Mouse (Mus musculus): ENCODE measurements around the gene Kcnn4. TPM values are rescaled to one million over a fixed set of nuclear protein-coding genes. Genes with fewer than 3 reads are reported as not detected.

The Kcnn4 gene
- total and polyA plus RNA-seq, 3 experiments = 188 to 256 TPM; not detected in 1

DNA sequence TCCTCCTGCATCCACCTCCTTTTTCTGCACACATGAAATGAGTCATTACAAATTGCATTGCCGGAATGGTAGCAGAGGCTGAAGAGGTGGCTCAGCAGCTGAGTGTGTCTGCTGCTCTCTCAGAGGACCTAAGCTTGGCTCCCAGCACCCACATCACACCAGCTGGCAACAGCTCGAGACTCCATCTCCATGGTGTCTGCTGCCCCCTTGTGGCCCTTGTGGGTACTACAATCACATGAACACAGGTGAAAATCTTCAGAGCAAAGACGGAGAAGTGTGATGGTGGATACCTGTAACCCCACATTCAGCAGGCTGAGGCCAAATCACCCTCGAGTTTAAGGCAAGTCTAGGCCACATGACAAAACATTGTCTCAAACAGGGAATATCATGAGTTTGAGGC, 12.2 kb upstream of the Kcnn4 start:
- Histone ChIP-seq H3K27ac (ENCODE audit: control insufficient read depth, low read depth, low read length) (no peak overlapping the region), H3K4me3 (ENCODE audit: control insufficient read depth in 1 of 2, insufficient read depth in 1 of 2, low read depth in 2 of 2, low read length in 2 of 2) (no peak overlapping the region), H3K79me2 (ENCODE audit: control insufficient read depth, insufficient read depth, low read length, poor library complexity) (no peaks in the 10 kb centered on the region), H3K36me3 (ENCODE audit: control insufficient read depth in 1 of 2, insufficient read depth in 2 of 2, low read length in 2 of 2) (no peaks in the 10 kb centered on the region), H3K4me1 (ENCODE audit: control insufficient read depth in 1 of 2, insufficient read depth in 2 of 2, low read length in 2 of 2) (peaks cover 0 to 6% of the 10 kb centered on the region in 2 experiments; a peak in 1 of 4 replicates), H3K27me3 (ENCODE audit: control insufficient read depth in 1 of 2, insufficient read depth in 2 of 2, low read length in 2 of 2) (no peaks in the 10 kb centered on the region; a peak in 1 of 4 replicates), H3K9me3 (replicated peaks; ENCODE audit: insufficient read depth, low read length) (no peaks in the 10 kb centered on the region), H3K9ac (ENCODE audit: control insufficient read depth, low read depth, low read length, poor library complexity, severe bottlenecking) (no peak overlapping the region)
- TF ChIP-seq RAD21 (IDR thresholded peaks at IDR 0.05; ENCODE audit: low read depth, low read length) (peak; percentile 67), SMC3 (IDR thresholded peaks at IDR 0.05; ENCODE audit: low read depth, low read length) (peak; percentile 61), CTCF (IDR thresholded peaks at IDR 0.05 in 2 of 3, conservative IDR thresholded peaks at IDR 0.05 in 1 of 3; ENCODE audit: control insufficient read depth in 1 of 3, insufficient read depth in 1 of 3, low read depth in 2 of 3, low read length in 3 of 3, poor library complexity in 1 of 3, severe bottlenecking in 1 of 3) (peak; percentile 74 to 89 (median 84)), ZC3H11A (IDR thresholded peaks at IDR 0.05; ENCODE audit: low read depth, low read length) (peak; percentile 45; the same call in 1 of the 2 replicates), ZMIZ1 (IDR thresholded peaks at IDR 0.05; ENCODE audit: low read depth, low read length) (no peak), MAX (IDR thresholded peaks at IDR 0.05; ENCODE audit: low read length) (no peak)
- DNase-seq (ENCODE audit: low read depth, low spot score) = peak; percentile 55

DNA sequence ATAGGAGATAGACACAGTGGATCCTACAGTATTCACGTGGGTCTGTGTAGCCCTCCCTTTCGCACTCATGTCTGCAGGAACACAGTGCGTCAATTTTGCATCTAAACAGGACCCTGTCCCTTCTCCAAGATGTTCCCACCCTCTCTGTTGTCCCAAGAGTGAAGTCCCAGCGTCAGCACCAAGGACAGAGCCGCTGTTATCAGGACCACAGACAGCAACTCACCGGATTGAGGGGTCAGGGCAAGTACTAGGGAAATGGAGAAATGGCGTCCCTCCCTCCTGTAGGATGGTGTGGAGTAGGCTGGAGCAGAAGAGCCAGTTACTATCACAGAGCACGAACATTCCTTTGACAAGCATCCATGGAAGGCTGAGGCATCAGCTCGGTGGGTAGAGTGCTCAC, 10.8 kb upstream of the Kcnn4 start:
- Histone ChIP-seq H3K9me3 (replicated peaks; ENCODE audit: insufficient read depth, low read length) (no peaks in the 10 kb centered on the region), H3K27me3 (ENCODE audit: control insufficient read depth in 1 of 2, insufficient read depth in 2 of 2, low read length in 2 of 2) (no peaks in the 10 kb centered on the region), H3K27ac (ENCODE audit: control insufficient read depth, low read depth, low read length) (no peak overlapping the region), H3K79me2 (ENCODE audit: control insufficient read depth, insufficient read depth, low read length, poor library complexity) (no peaks in the 10 kb centered on the region), H3K36me3 (ENCODE audit: control insufficient read depth in 1 of 2, insufficient read depth in 2 of 2, low read length in 2 of 2) (no peaks in the 10 kb centered on the region; a peak in 1 of 4 replicates), H3K9ac (ENCODE audit: control insufficient read depth, low read depth, low read length, poor library complexity, severe bottlenecking) (no peak overlapping the region), H3K4me3 (ENCODE audit: control insufficient read depth in 1 of 2, insufficient read depth in 1 of 2, low read depth in 2 of 2, low read length in 2 of 2) (no peak overlapping the region), H3K4me1 (ENCODE audit: control insufficient read depth in 1 of 2, insufficient read depth in 2 of 2, low read length in 2 of 2) (peaks cover 0 to 13% of the 10 kb centered on the region in 2 experiments; a peak in 2 of 4 replicates)
- TF ChIP-seq SIN3A (IDR thresholded peaks at IDR 0.05; ENCODE audit: low read length) = peak; percentile 99
- TF ChIP-seq MXI1 (IDR thresholded peaks at IDR 0.05; ENCODE audit: low read depth, low read length) = peak; percentile 86
- TF ChIP-seq SMC3 (IDR thresholded peaks at IDR 0.05; ENCODE audit: low read depth, low read length) = no peak
- peak; percentile 78 for DNase-seq (ENCODE audit: low read depth, low spot score)

DNA sequence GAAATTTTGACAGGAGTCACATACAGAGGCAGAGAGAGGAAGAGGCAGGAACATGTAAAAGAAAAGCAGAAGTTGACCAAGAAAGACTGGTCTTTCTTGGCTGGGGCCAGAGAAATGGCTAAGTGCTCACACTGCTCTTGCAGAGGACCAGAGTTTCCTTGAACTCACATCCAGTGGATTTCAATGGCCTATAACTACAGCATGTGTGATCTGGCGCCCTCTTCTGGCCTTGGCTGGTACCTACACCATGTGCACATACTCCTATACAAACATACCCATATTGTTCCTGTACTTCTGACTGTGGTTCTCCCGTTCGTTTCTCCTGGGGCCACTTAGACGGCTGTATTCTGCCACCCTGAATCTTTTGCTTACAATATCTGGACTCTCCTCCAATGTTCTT, 9.1 kb upstream of the Kcnn4 start:
- H3K4me1 ChIP-seq (ENCODE audit: control insufficient read depth in 1 of 2, insufficient read depth in 2 of 2, low read length in 2 of 2) = peaks cover 0 to 20% of the 10 kb centered on the region in 2 experiments; a peak in 1 of 4 replicates
- H3K27me3 ChIP-seq (ENCODE audit: control insufficient read depth in 1 of 2, insufficient read depth in 2 of 2, low read length in 2 of 2) = no peaks in the 10 kb centered on the region
- H3K36me3 ChIP-seq (ENCODE audit: control insufficient read depth in 1 of 2, insufficient read depth in 2 of 2, low read length in 2 of 2) = peaks cover 0 to 2% of the 10 kb centered on the region in 2 experiments; a peak in 2 of 4 replicates
- DNase-seq (ENCODE audit: low read depth, low spot score) = peak; percentile 57
- no peaks in the 10 kb centered on the region for H3K79me2 ChIP-seq (ENCODE audit: control insufficient read depth, insufficient read depth, low read length, poor library complexity)
- TF ChIP-seq NELFE (IDR thresholded peaks at IDR 0.05; ENCODE audit: low read depth, low read length) (no peak), MAX (IDR thresholded peaks at IDR 0.05; ENCODE audit: low read length) (no peak), ETS1 (IDR thresholded peaks at IDR 0.05; ENCODE audit: low read depth, low read length) (no peak), MYC (IDR thresholded peaks at IDR 0.05; ENCODE audit: low read depth, low read length) (0 out of 2 replicates have a peak, but pooled peaks have one; percentile 26), CTCF (IDR thresholded peaks at IDR 0.05 in 2 of 3, conservative IDR thresholded peaks at IDR 0.05 in 1 of 3; ENCODE audit: control insufficient read depth in 1 of 3, insufficient read depth in 1 of 3, low read depth in 2 of 3, low read length in 3 of 3, poor library complexity in 1 of 3, severe bottlenecking in 1 of 3) (peak; percentile 42 to 61 (median 58))
- no peak overlapping the region for H3K9ac ChIP-seq (ENCODE audit: control insufficient read depth, low read depth, low read length, poor library complexity, severe bottlenecking)
- H3K9me3 ChIP-seq (replicated peaks; ENCODE audit: insufficient read depth, low read length) = no peaks in the 10 kb centered on the region
- no peak overlapping the region for H3K27ac ChIP-seq (ENCODE audit: control insufficient read depth, low read depth, low read length)
- no peak overlapping the region for H3K4me3 ChIP-seq (ENCODE audit: control insufficient read depth in 1 of 2, insufficient read depth in 1 of 2, low read depth in 2 of 2, low read length in 2 of 2)
